Comparison of ENCODE assay signal across 9 mouse cellular contexts in genomic region chr7:110432301-110432700, GRCm38 (mm10).
DNase-seq lines count a peak whose midpoint lies in the region; ATAC-seq and TF ChIP-seq lines count a peak whose summit lies in the region.
"Had no signal": no experiment of that assay in that cellular context is flagged by ENCODE, and none has a peak within 500 bp of the region (broad histone marks: within the 10 kb centered on the region; RNA-seq: fewer than 3 reads in every experiment).

No protein-coding gene starts in this region.

- peak; percentile 41; the same call in 1 of the 2 replicates for TF ChIP-seq CTCF in G1E (IDR thresholded peaks at IDR 0.05; ENCODE audit: low read depth, low read length)

- no peak overlapping the region for H3K9ac ChIP-seq in hindbrain, embryonic 11.5 days (ENCODE audit: low read depth, low read length)
- H3K9ac ChIP-seq in hindbrain, embryonic 12.5 days, result no peak overlapping the region

- no peak overlapping the region for H3K4me3 ChIP-seq in hindbrain, embryonic 11.5 days (ENCODE audit: low read depth, low read length)
- no peak overlapping the region for H3K4me3 ChIP-seq in hindbrain, embryonic 12.5 days
- no peak overlapping the region for H3K4me3 ChIP-seq in G1E (ENCODE audit: low read depth, low read length)
- H3K4me3 ChIP-seq: myocyte had no signal

- no peak for ATAC-seq in hindbrain, embryonic 11.5 days (ENCODE audit: low FRiP score)
- ATAC-seq in hindbrain, embryonic 12.5 days (ENCODE audit: low FRiP score), result no peak
- no peak for ATAC-seq in G1E (ENCODE audit: extremely low read depth, insufficient number of reproducible peaks, low FRiP score, poor library complexity, severe bottlenecking)

- no peak overlapping the region for H3K27ac ChIP-seq in hindbrain, embryonic 11.5 days (ENCODE audit: low read depth, low read length)
- no peak overlapping the region for H3K27ac ChIP-seq in hindbrain, embryonic 12.5 days

- 26% methylated on average over 4 of the region's 4 CpGs for WGBS in hindbrain, embryonic 11.5 days
- WGBS in hindbrain, embryonic 12.5 days, result 26% methylated on average over 4 of the region's 4 CpGs

- no peaks in the 10 kb centered on the region for H3K4me1 ChIP-seq in hindbrain, embryonic 11.5 days (replicated peaks; ENCODE audit: control insufficient read depth, insufficient read depth, low read length)
- no peaks in the 10 kb centered on the region for H3K4me1 ChIP-seq in hindbrain, embryonic 12.5 days
- H3K4me1 ChIP-seq in G1E (ENCODE audit: insufficient read depth, low read depth, low read length), result no peaks in the 10 kb centered on the region

- no peaks in the 10 kb centered on the region for H3K27me3 ChIP-seq in hindbrain, embryonic 11.5 days (ENCODE audit: control insufficient read depth, insufficient read depth, low read length)
- no peaks in the 10 kb centered on the region for H3K27me3 ChIP-seq in hindbrain, embryonic 12.5 days
- H3K27me3 ChIP-seq in G1E (ENCODE audit: insufficient read depth, low read length), result no peaks in the 10 kb centered on the region

- H3K9me3 ChIP-seq in hindbrain, embryonic 11.5 days (ENCODE audit: control insufficient read depth, low read length), result no peaks in the 10 kb centered on the region
- no peaks in the 10 kb centered on the region for H3K9me3 ChIP-seq in hindbrain, embryonic 12.5 days (replicated peaks)
- no peaks in the 10 kb centered on the region for H3K9me3 ChIP-seq in G1E (replicated peaks)

- H3K36me3 ChIP-seq in hindbrain, embryonic 11.5 days (ENCODE audit: control insufficient read depth, insufficient read depth, low read length), result 0 out of 2 replicates have a peak, but pooled peaks cover 4% of the 10 kb centered on the region
- peaks cover 11% of the 10 kb centered on the region; the same call in 1 of the 2 replicates for H3K36me3 ChIP-seq in hindbrain, embryonic 12.5 days
- no peaks in the 10 kb centered on the region for H3K36me3 ChIP-seq in G1E (replicated peaks)

- DNase-seq in hindbrain, embryonic 11.5 days (ENCODE audit: low spot score), result peak; percentile 47
- no peak for DNase-seq in G1E (ENCODE audit: low spot score)
- peak; percentile 47 for DNase-seq in cerebellum, adult 11 months
- DNase-seq in gastrocnemius, adult 18-20 months (ENCODE audit: low spot score), result peak; percentile 65
- peak; percentile 28 to 79 for DNase-seq in layer of hippocampus, adult 18-20 months (ENCODE audit: low spot score in 2 of 2)
- DNase-seq in lung, postnatal 10 days, result peak; percentile 67
- peak; percentile 18 to 63 for DNase-seq in spleen, postnatal 10 days (ENCODE audit: low spot score in 2 of 2)

- no peak overlapping the region for H3K4me2 ChIP-seq in hindbrain, embryonic 11.5 days (replicated peaks; ENCODE audit: low read depth, low read length)
- H3K4me2 ChIP-seq in hindbrain, embryonic 12.5 days (replicated peaks), result no peak overlapping the region
